Mouse (Mus musculus) thymus, adult 18-20 months (tissue): ENCODE data around the gene Tob2.
A peak's percentile ranks its signal among the peaks of the same experiment; 100 is the strongest.

Experiments used
- DNase-seq, 2 experiments: peaks; one replicate each; pipeline ENCODE4 v3.0.0; 2022; ENCODE audit warnings: mixed read lengths in 2 of 2

Tob2 gene

GRCm38 (mm10) chr15:81836966-81837920 lies 21.4 kb downstream of the Tob2 start:
- DNase-seq = no peak

GRCm38 (mm10) chr15:81836124-81836821 lies 22.3 kb downstream of the Tob2 start:
- DNase-seq = peak in 1 of 2 experiments; percentile 39

- no peak for DNase-seq
These were observed 23.4 kb downstream of the Tob2 start for GRCm38 (mm10) chr15:81835007-81835880.

GRCm38 (mm10) chr15:81834171-81834841 lies 24.3 kb downstream of the Tob2 start:
- no peak for DNase-seq

- DNase-seq = no peak
These were observed 25.1 kb downstream of the Tob2 start for GRCm38 (mm10) chr15:81833481-81833880.

GRCm38 (mm10) chr15:81832219-81832618 lies 26.4 kb downstream of the Tob2 start:
- no peak for DNase-seq

- peak; percentile 83 to 87 for DNase-seq
These were observed 27.3 kb downstream of the Tob2 start for GRCm38 (mm10) chr15:81831136-81831825.

GRCm38 (mm10) chr15:81830530-81830929 lies 28.1 kb downstream of the Tob2 start:
- DNase-seq = no peak

- no peak for DNase-seq
These were observed 29.4 kb downstream of the Tob2 start for GRCm38 (mm10) chr15:81829208-81829580.

- no peak for DNase-seq
These were observed 30.0 kb downstream of the Tob2 start for GRCm38 (mm10) chr15:81828426-81829207.

GRCm38 (mm10) chr15:81824832-81825231 lies 33.8 kb downstream of the Tob2 start:
- no peak for DNase-seq

GRCm38 (mm10) chr15:81822631-81823030 lies 36.0 kb downstream of the Tob2 start:
- DNase-seq = no peak

- no peak for DNase-seq
These were observed 40.2 kb downstream of the Tob2 start for GRCm38 (mm10) chr15:81818404-81818803.

GRCm38 (mm10) chr15:81814716-81815370 lies 43.8 kb downstream of the Tob2 start:
- DNase-seq = no peak

- no peak for DNase-seq
These were observed 44.5 kb downstream of the Tob2 start for GRCm38 (mm10) chr15:81813986-81814705.

GRCm38 (mm10) chr15:81812696-81813631 lies 45.6 kb downstream of the Tob2 start:
- DNase-seq = no peak

- DNase-seq = no peak
These were observed 46.3 kb downstream of the Tob2 start for GRCm38 (mm10) chr15:81812287-81812686.

- DNase-seq = no peak
These were observed 47.0 kb downstream of the Tob2 start for GRCm38 (mm10) chr15:81811599-81811996.
